Mouse (Mus musculus) hindbrain, embryonic 13.5 days (tissue): Measurements from ENCODE around the gene Hivep1. TPM values are rescaled to one million over a fixed set of nuclear protein-coding genes. Genes with fewer than 3 reads are reported as not detected.

ENCODE experiments used
- ATAC-seq: fragments of 200-750 bp; cut with Nextera tagmentation; 2 replicates; pipeline ENCODE4 v1.8.0; 2017; ENCODE audit warnings: moderate TSS enrichment; ENCODE audit not compliant: low FRiP score
- H3K27ac ChIP-seq: fragments of 300-500 bp; sonication (generic); 2 replicates; pipeline ENCODE4 v1.5.1; 2015; ENCODE audit warnings: inconsistent platforms, mild to moderate bottlenecking, moderate library complexity
- H3K27me3 ChIP-seq: fragments of 300-500 bp; sonication (generic); 2 replicates; pipeline ENCODE4 v1.6.1; 2015; ENCODE audit warnings: mild to moderate bottlenecking, inconsistent platforms
- H3K36me3 ChIP-seq: fragments of 300-500 bp; sonication (generic); 2 replicates; pipeline ENCODE4 v1.6.1; 2015; ENCODE audit warnings: mild to moderate bottlenecking, inconsistent platforms
- H3K4me1 ChIP-seq: fragments of 300-500 bp; sonication (generic); replicated peaks from 2 replicates; pipeline ENCODE4 v1.6.1; 2015; ENCODE audit warnings: inconsistent platforms
- H3K4me2 ChIP-seq: fragments of 300-500 bp; sonication (generic); 2 replicates; pipeline ENCODE4 v1.6.1; 2015; ENCODE audit warnings: inconsistent platforms, mild to moderate bottlenecking, moderate library complexity
- H3K4me3 ChIP-seq: fragments of 300-500 bp; sonication (generic); 2 replicates; pipeline ENCODE4 v1.5.1; 2015; ENCODE audit warnings: mild to moderate bottlenecking, inconsistent platforms
- H3K9ac ChIP-seq: fragments of 300-500 bp; sonication (generic); 2 replicates; pipeline ENCODE4 v1.6.1; 2015; ENCODE audit warnings: mild to moderate bottlenecking, inconsistent platforms
- H3K9me3 ChIP-seq: fragments of 300-500 bp; sonication (generic); 2 replicates; pipeline ENCODE4 v1.6.1; 2016; ENCODE audit warnings: inconsistent platforms
- WGBS: fragments of 180-500 bp; shearing (Covaris S2); methylation state at CpG from one replicate; pipeline ENCODE4 v1.1.7; 2015; 5-methylcytosine and 5-hydroxymethylcytosine counted together
- polyA plus RNA-seq: library from polyadenylated mRNA; unstranded; fragments of >200 nt; fragmentation: Nextera tagmentation; extraction: Ambion mirVana; gene quantifications from 2 replicates; pipeline ENCODE4 v1.2.1, GENCODE M21; 2015

Hivep1 gene
- polyA plus RNA-seq, 1 experiment from 2014 or later = 21.1 TPM

DNA sequence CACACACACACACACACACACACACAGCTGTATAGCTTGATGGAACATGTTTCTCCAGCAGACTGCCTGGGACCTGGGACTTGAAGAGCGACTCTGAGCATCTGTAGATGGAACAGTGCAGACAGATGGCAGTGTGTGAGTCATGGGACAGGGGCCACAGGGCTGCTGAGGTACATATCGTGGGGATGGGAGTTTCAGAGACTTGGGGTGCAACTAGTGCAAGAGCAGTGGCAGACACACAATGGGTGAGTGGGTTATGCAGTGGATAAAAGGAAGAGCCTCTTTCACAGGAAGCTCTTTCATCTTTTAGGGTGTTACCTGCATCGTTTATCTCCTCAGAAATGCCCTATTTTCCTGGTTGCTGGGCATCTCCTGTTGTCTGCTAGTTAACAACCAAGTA lies 25.8 kb downstream of the Hivep1 start:
- ATAC-seq = no peak
- no peak overlapping the region for H3K9ac ChIP-seq

DNA sequence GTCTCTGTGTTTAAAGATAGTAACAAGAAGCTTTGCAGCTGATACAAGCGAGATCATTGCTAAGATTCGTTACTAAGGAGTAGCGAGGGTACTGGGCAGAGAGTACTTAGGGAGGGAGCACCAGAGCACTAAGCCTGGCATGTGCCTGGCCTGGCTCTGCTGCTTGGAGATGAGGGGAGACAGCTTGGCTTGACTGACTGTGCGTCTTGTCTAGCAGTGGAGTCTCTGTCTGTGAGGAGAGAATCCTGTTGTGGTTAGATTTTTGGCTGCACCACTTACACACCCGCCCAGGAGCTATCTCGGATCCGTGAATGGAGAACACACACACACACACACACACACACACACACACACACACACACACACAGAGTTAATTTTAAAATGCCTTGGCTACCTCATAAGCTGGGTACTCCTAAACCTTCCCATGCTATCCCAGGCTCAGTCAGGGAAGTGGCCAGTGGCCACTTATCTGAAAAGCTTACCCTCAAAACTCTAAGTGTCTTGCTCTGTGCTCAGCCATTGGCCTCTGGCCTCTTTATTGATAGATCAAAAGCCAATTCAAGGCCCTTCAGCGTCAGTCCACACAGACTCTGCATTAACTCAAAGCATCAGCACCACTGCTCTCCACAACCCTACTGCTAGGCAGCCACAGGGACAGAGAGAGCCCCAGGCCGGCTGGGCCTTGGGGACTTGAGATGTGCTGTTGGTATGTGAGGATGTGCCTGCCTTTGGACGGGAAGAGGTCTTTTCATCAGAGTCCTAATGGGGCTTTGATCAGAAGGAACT lies 28.5 kb downstream of the Hivep1 start:
- no peak overlapping the region for H3K27ac ChIP-seq
- no peak overlapping the region for H3K4me2 ChIP-seq
- no peak for ATAC-seq

More for the DNA sequence above, 25.8 kb downstream of the Hivep1 start:
- Histone ChIP-seq H3K4me2 (no peak overlapping the region), H3K27ac (no peak overlapping the region), H3K4me3 (no peak overlapping the region), H3K36me3 (peaks cover 7% of the 10 kb centered on the region; the same call in 1 of the 2 replicates), H3K27me3 (no peaks in the 10 kb centered on the region), H3K9me3 (no peaks in the 10 kb centered on the region), H3K4me1 (peaks cover 7% of the 10 kb centered on the region; the same call in 1 of the 2 replicates)
- 88% methylated on average over 3 of the region's 3 CpGs for WGBS

DNA sequence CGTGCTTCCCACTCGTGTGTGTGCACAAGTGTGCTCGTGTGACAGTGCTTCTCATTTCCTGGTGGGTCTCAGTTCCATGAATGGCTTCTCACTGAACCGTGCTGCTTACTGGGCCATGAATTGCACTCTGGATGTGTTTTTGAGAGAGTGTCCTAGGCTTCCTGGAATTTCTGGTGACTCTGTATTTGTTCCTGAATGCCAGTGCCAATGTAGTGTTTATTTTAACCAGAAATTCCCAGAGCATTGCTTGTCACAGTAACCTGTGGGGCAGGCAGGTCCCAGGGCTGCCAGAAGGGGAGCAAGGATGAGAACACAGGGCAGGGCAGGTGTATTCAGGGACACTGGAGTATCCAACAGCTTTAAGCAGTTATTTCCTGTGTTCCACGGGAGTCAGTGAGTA lies 36.5 kb downstream of the Hivep1 start:
- Histone ChIP-seq H3K4me3 (no peak overlapping the region), H3K27ac (0 out of 2 replicates have a peak overlapping the region, but pooled peaks have one; percentile 27), H3K4me2 (no peak overlapping the region), H3K4me1 (peaks cover 28% of the 10 kb centered on the region), H3K36me3 (no peaks in the 10 kb centered on the region; the same call in 1 of the 2 replicates), H3K27me3 (no peaks in the 10 kb centered on the region), H3K9me3 (no peaks in the 10 kb centered on the region), H3K9ac (no peak overlapping the region)
- no peak for ATAC-seq
- WGBS = 68% methylated on average over 5 of the region's 5 CpGs

More for the DNA sequence above, 28.5 kb downstream of the Hivep1 start:
- Histone ChIP-seq H3K4me3 (no peak overlapping the region), H3K9me3 (no peaks in the 10 kb centered on the region), H3K9ac (no peak overlapping the region), H3K4me1 (peaks cover 7% of the 10 kb centered on the region; the same call in 1 of the 2 replicates), H3K27me3 (no peaks in the 10 kb centered on the region), H3K36me3 (peaks cover 7% of the 10 kb centered on the region; the same call in 1 of the 2 replicates)
- WGBS = 69% methylated on average over 10 of the region's 10 CpGs

DNA sequence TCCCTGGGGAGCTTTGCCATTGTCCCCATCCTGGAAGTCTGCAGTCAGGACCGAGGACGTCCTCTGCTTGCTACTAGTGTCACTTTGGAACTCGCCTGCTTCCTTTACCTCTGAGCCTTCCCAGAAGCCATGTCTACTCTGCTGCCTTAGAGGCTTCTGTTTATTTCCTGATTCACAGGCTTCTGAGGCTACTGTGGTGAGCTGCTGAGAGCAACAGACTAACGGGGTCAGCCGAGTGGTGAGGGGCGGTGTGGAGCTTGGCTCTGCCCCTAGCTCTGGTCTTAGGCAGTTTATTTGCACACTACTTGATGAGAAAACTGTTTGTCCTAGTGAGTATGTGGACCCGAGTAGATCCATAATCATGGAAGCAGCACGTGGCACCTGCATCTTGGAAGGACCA lies 37.2 kb downstream of the Hivep1 start:
- Histone ChIP-seq H3K4me1 (peaks cover 33% of the 10 kb centered on the region), H3K4me3 (no peak overlapping the region), H3K27me3 (no peaks in the 10 kb centered on the region), H3K9ac (no peak overlapping the region), H3K36me3 (no peaks in the 10 kb centered on the region; the same call in 1 of the 2 replicates), H3K27ac (no peak overlapping the region), H3K9me3 (no peaks in the 10 kb centered on the region), H3K4me2 (no peak overlapping the region)
- no peak for ATAC-seq
- 74% methylated on average over 8 of the region's 8 CpGs for WGBS

DNA sequence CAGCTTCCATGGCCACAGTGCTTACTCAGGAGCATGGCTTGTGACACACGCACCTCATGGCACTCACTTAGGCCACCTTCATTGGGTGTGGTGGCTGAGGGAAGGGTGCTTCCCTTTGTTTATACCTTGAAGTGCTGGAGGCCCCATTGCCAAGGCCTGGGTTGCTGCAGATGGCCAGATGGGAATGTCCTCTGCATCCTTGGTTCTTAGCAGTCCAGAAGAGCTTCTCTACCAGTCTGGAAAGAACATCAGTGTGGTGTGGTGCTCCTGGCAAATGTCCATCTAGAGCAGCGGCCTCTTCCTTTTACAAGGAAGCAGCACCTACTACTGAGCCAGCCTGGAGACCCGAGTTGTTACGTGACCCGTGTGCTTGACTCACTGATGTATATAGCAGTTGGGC lies 38.9 kb downstream of the Hivep1 start:
- no peak overlapping the region for H3K9ac ChIP-seq
- H3K4me1 ChIP-seq = peaks cover 35% of the 10 kb centered on the region
- no peak overlapping the region for H3K4me2 ChIP-seq
- no peak overlapping the region for H3K4me3 ChIP-seq
- H3K27ac ChIP-seq = no peak overlapping the region
- H3K27me3 ChIP-seq = no peaks in the 10 kb centered on the region
- no peaks in the 10 kb centered on the region for H3K9me3 ChIP-seq
- no peak for ATAC-seq
- 91% methylated on average over 5 of the region's 5 CpGs for WGBS
- no peaks in the 10 kb centered on the region; the same call in 1 of the 2 replicates for H3K36me3 ChIP-seq

DNA sequence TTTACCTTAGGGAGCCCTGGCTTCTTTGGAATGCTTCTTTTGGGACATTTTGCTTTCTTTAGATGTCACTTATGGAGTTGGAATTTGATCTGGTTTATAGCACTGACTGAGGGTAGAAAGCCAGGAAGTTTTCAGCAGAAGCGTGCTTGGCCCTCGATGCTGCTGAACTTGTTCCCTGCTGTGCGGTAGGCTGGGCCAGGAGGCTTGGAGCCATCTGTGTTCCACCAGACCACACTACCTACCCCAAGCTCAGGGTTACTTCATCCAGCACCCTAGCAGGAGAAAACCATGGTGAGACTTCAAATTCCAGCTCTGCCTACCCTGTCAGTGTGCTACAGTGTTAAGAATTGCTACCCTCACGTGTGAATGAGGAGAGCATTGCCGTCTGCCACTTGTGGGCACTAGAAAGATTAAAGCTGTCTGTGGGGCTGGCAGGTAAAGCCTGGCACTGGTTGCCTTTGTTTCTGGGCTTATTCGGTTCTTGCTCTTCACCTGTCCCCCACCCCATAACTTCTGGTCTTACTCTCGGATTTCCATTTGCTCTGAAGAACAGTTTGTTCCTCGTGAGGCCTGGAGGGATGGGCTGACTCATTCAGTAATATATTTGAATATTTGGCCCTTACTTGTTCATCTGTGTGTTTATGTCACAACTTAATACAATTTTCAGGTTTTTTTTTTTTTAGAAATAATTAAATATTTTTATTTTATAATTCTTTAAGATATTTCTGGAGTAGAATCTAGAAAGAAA lies 40.7 kb downstream of the Hivep1 start:
- no peaks in the 10 kb centered on the region; the same call in 1 of the 2 replicates for H3K36me3 ChIP-seq
- no peak overlapping the region for H3K4me2 ChIP-seq
- WGBS = 66% methylated on average over 8 of the region's 8 CpGs
- H3K4me1 ChIP-seq = peaks cover 37% of the 10 kb centered on the region
- no peak overlapping the region for H3K27ac ChIP-seq
- H3K9me3 ChIP-seq = no peaks in the 10 kb centered on the region
- H3K4me3 ChIP-seq = no peak overlapping the region
- no peak for ATAC-seq
- no peaks in the 10 kb centered on the region for H3K27me3 ChIP-seq
- no peak overlapping the region for H3K9ac ChIP-seq

DNA sequence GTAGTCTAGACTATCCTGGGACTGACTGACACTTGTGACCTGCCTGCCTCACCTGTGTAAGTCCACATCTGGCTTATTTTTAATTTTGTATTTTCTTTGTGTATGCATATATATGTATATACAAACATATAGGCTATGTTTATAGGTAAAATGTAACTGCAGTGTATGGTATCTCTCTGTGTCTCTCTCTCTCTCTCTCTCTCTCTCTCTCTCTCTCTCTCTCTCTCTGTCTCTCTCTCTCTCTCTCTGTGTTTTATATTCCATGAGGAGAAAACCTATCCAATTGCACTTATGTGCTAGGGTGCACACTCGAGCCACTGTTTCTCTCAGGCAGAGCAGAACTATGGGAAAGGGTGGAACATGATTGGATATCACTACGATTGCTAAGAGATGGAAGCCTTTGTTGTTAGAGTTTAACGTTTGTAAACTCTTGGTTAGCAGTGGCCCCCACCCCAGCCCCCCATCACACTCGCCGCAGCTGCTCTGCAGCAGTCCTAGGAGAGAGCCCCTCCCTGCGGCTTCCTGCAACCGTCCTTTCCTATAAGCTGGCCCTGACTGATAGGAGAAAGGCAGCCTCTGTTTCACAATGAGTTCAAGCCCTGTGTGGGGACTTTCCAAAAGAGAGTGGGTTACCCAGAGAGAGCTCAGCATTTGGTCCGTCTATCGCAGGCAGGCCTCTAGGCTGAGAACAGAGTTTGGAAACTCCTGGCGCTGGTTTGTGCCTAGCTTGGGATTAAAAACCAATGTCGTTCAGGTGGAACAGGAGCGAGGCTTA lies 41.6 kb downstream of the Hivep1 start:
- no peak for ATAC-seq
- Histone ChIP-seq H3K27me3 (no peaks in the 10 kb centered on the region), H3K36me3 (peaks cover 6% of the 10 kb centered on the region), H3K4me3 (no peak overlapping the region), H3K9me3 (no peaks in the 10 kb centered on the region), H3K9ac (0 out of 2 replicates have a peak overlapping the region, but pooled peaks have one; percentile 8), H3K4me1 (peaks cover 37% of the 10 kb centered on the region), H3K27ac (no peak overlapping the region; the same call in 1 of the 2 replicates), H3K4me2 (no peak overlapping the region)
- 68% methylated on average over 12 of the region's 12 CpGs for WGBS

DNA sequence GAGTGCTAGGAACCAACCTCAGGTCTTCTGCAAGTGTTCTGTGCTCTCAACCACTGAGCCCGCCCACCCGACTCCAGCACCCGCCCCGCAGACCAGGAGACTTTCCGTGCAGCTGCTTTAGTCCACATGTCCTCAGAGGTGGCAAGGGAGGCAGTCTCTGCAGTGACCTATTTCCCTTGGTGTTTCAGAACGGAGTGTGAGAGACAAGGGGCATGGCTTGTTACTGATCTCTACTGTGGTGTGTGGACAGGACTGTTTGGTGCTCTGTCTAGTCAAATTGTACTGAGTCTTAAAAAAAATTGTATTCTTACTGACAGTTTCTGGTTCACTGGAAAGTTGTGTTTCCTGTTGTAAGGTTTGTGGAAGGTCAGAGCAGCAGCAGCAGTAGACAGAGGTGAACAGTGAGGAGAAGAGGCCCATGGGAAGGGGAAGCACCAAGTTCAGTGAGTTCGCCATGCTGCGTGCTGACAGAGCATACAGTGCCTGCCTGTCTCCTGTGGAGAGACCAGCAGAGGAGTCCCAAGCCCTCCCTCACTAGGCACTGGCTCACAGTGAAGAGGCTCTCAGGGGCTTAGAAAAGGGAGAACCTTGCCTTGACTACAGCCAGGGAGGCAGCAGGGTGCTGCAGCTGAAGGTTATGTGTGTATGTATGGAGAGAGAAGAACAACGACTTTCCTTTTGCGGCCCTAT lies 44.1 kb downstream of the Hivep1 start:
- ATAC-seq = no peak
- no peak overlapping the region for H3K4me3 ChIP-seq
- H3K27me3 ChIP-seq = no peaks in the 10 kb centered on the region
- no peaks in the 10 kb centered on the region for H3K9me3 ChIP-seq
- H3K27ac ChIP-seq = peak overlapping the region; percentile 19; the same call in 1 of the 2 replicates
- WGBS = 80% methylated on average over 10 of the region's 10 CpGs
- no peak overlapping the region for H3K4me2 ChIP-seq
- H3K4me1 ChIP-seq = peaks cover 37% of the 10 kb centered on the region
- peaks cover 7% of the 10 kb centered on the region; the same call in 1 of the 2 replicates for H3K36me3 ChIP-seq
- 0 out of 2 replicates have a peak overlapping the region, but pooled peaks have one; percentile 26 for H3K9ac ChIP-seq

DNA sequence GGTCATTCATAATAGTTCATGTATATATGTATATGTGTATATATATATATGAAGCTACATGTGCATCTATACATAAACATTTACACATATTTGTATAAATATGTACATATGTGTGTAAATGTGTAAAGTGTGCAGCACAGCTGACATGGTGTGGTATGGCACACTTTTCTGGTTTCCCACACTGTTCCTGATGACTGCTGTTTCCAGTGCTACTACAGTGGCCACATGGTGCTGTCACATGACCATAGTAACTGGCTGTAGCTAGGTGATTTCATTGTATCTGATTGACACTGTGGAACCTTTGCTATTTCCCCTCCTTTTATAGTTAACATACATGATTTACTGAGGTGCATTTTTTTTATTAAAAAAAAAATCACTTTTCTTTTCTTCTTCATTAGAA lies 45.3 kb downstream of the Hivep1 start:
- H3K27ac ChIP-seq = no peak overlapping the region
- peaks cover 40% of the 10 kb centered on the region for H3K4me1 ChIP-seq
- no peak overlapping the region for H3K4me3 ChIP-seq
- no peaks in the 10 kb centered on the region for H3K27me3 ChIP-seq
- H3K4me2 ChIP-seq = no peak overlapping the region
- H3K9ac ChIP-seq = no peak overlapping the region
- H3K36me3 ChIP-seq = peaks cover 7% of the 10 kb centered on the region; the same call in 1 of the 2 replicates
- no peaks in the 10 kb centered on the region for H3K9me3 ChIP-seq
- ATAC-seq = no peak

DNA sequence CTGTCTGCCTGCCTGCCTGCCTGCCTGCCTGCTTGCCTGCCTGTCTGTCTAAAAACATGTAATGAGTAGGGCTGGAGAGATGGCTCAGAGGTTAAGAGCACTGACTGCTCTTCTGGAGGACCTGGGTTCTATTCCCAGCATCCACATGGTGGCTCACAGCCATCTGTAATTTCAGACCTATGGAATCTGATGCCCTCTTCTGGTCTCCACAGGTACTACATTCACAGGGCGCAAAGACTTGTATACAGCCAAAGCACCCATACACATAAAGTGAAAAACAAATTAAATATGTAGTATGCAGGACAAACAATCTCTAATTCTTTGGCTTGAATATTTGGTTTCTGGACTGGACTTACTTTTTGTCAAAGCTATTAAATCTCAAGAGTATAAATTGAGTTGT lies 46.7 kb downstream of the Hivep1 start:
- H3K27me3 ChIP-seq = no peaks in the 10 kb centered on the region
- no peak overlapping the region for H3K27ac ChIP-seq
- H3K9ac ChIP-seq = no peak overlapping the region
- WGBS = 93% methylated on average over 1 of the region's 1 CpGs
- no peak for ATAC-seq
- H3K9me3 ChIP-seq = no peaks in the 10 kb centered on the region
- H3K4me3 ChIP-seq = no peak overlapping the region
- peaks cover 45% of the 10 kb centered on the region for H3K4me1 ChIP-seq
- no peak overlapping the region for H3K4me2 ChIP-seq
- H3K36me3 ChIP-seq = peaks cover 7% of the 10 kb centered on the region; the same call in 1 of the 2 replicates

DNA sequence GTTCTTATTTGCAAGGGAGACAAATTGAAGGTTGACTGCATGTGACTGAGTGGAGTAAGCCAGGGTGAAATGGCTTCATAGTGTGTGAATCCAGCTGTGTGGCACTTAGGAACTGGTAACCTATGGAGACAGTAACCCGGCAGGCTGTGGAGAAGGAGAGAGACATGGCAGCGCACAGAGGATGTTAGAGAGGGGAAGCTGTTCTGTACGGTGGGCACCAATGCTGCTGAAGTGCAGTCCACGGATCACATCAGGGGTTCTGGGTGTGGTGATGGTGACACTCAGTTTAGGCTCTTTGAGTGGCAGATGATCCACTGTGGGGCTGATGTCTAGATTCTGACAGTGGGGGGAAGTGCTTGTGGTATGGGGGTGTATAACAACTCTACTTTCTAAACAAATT lies 47.7 kb downstream of the Hivep1 start:
- no peak overlapping the region for H3K4me2 ChIP-seq

More for the DNA sequence above, 47.7 kb downstream of the Hivep1 start:
- WGBS = 76% methylated on average over 4 of the region's 4 CpGs
- no peaks in the 10 kb centered on the region for H3K9me3 ChIP-seq
- H3K27me3 ChIP-seq = no peaks in the 10 kb centered on the region
- H3K9ac ChIP-seq = no peak overlapping the region
- H3K27ac ChIP-seq = no peak overlapping the region
- H3K4me1 ChIP-seq = peaks cover 49% of the 10 kb centered on the region
- peaks cover 7% of the 10 kb centered on the region; the same call in 1 of the 2 replicates for H3K36me3 ChIP-seq
- ATAC-seq = no peak
- H3K4me3 ChIP-seq = no peak overlapping the region
